Mouse (Mus musculus) inflammation-experienced regulatory T-cells, adult 6 months (primary cell): Measurements from ENCODE around the gene Castor2. TPM values are rescaled to one million over a fixed set of nuclear protein-coding genes. Genes with fewer than 3 reads are reported as not detected.

Experiments used
- ATAC-seq: one replicate; pipeline ENCODE4 v1.8.0; 2017
- polyA plus RNA-seq, 3 experiments: library from polyadenylated mRNA; unstranded; fragments of 100-300 nt; shearing (Covaris generic); gene quantifications; one replicate each; pipeline ENCODE4 v1.2.1; 2017

The Castor2 gene
- polyA plus RNA-seq, 3 experiments from 2014 or later = 1.6 to 6.5 (median 5.4) TPM

DNA sequence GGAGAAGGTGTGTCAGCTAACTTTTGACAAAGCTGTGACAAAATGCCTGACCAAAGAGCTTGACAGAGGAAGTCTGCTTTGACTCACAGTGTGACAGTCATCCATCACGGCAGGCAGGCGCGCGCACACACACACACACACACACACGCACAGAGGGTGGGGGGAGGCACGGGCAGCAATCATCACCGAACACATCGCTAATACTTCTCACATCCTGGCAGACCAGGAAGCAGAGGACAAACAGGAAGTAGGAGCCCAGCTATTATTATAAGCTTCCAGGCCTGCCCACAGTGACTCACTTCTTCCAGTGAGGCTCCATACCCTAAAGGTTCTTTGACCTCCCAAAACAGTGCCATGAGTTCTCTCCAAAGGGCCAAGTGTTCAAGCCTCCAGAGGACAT, 6.3 kb downstream of the Castor2 start:
- ATAC-seq = no peak

DNA sequence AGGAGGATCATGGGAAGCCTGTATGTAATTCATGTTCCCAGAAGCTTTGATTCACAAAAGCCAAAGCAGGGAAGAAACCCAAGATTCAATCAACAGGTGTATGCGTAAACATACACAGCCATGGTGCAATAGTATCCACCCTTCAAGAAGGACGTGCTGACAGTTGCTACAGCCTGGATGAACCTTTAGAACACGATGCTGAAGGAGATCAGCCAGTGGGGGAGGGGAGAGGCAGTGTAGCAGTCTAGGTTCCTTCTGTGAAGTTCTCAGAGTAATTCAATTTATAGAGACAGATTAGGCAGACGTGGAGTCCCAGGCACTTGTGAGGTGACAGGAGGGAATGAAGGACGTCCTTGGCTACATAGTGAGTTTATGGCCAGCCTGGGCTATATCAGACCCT, 15.5 kb downstream of the Castor2 start:
- ATAC-seq = no peak

DNA sequence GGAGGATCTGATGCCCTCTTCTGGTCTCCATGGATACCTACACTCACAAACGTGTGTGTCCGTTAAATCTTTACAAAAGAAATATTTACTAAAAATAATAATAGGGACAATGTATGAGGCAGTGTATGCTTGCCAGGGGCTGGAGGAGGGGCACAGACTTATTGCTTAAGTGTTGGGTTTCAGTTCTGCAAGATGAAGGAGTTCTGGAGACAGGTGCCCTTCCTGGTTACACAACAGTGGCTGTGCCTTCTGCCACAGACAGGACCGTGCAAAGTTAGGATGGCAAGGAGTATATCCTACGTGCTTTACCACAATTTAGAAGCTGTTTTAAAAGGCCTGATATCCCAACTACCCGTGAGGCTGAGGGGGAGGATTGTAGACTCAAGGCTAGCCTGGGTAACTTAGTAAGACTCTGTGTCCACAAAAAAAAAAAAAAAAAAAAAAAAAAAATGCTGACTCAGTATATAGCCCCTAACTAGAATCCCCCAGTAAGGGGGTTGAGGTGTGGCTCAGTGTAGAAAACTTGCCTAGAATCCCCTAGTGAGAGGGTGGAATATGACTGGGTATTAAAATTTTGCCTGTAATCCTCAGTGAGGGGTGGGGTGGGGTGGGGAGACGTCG, 16.2 kb downstream of the Castor2 start:
- no peak for ATAC-seq

DNA sequence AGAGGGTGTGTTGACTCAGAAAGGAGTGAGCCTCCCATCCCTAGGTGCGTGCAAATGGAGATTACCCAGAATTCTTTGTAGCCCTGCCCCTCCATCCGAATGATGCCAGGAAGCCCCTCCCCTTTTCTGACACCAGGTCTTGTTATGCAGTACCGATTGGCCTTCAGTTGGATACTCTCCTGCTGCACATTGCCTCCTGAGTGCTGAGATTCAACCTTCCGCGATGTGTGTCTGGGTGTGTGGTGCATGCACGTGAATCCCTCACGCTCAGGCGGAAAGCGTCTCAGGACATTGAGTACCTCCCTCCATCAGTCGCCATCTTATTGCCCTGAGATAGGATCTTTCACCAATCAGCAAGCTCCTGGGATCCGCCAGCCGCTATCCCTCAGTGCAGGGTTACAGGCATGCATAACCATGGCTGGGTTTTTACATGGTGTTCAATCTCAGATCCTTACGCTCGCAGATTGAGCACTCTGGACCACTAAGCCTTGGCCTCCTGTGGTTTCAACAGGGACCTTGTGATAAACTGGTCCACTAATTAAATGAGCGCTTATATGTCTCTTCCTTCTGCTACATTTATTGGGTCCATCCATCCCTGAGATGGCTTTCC, 19.4 kb downstream of the Castor2 start:
- no peak for ATAC-seq

DNA sequence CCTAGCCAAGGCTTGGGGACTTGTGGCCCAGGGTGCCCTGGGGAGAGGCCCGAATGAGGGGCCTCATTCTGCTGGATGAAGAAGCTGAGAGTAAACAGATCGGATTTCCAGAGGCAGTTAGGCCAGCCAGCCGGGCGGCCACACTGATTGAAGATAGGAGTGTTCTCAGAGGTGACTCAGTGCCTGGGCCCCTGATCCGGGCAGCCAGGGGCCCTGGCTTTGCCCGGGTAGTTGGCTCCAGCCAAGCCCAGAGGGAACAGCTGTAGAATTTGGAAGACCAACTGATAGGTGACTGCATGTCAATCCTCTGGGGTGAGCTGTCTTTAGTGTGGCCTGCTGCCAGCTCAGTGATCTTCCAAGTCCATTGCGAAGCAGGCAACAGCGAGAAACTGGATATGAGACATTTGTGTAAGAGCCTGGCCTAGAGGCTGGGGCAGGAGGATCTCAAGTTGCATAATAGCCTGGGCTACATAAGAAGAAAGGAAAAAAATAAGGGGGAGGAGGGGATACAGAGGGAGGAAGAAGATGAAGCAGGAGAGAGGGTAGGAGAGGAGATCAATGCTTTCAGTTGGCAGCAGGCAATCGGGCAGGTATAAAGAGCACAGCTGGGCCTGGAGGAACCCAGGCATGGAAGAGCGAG, 20.1 kb downstream of the Castor2 start:
- ATAC-seq = no peak

DNA sequence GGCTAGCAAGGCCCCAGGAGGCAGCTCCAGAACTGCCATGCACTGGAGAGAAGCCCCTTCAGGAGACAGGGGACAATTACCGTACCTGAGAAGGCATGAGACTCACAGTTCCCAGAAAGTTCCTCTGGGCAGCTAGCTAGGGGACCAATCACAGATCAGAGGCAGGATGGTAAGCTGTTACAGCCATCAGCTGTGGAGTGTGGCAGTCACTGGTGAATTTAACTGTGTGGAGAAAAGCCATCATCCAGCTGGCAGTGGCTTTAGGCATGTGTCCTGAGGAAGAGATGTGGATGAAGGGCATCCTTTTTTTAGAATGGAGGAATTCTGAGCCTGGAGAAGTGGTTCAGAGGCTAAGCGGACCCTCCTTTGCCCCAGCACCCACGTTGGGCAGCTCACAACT, 20.6 kb downstream of the Castor2 start:
- ATAC-seq = no peak

DNA sequence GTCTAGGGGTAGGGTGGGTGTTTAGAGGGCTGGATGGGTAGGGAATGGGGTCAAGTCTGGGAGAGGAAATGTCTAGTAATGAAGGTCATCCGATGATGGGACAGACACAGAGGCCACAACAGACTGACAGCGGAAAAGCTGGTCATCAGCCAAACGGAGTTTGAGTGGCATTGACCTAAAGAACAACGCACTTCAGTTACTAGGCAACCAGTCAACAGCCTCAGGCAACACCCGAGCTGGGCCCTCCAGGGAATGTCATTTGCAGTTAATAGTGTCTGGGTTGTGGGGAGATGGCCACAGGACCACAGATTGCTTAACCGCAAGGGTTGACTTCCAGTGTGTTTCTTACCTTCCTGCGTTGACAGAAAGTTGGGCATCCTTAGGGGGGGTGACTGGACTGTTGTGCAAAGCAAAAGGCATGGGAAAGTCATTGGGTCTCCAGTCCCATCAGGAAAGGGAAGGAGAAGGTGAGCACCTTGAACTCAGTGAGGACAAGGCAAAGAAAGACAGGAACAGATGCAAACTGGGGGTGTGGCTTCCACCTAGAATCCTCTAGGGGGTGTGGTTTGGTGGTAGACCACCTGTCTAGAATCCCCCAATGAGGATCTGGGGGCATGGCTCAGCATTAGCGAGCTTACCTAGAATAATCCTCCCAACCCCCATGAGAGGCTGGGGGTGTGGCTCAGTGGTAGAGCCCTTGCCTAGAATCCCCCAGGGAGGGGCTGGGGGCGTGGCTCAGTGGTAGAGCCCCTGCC, 21.8 kb downstream of the Castor2 start:
- no peak for ATAC-seq

DNA sequence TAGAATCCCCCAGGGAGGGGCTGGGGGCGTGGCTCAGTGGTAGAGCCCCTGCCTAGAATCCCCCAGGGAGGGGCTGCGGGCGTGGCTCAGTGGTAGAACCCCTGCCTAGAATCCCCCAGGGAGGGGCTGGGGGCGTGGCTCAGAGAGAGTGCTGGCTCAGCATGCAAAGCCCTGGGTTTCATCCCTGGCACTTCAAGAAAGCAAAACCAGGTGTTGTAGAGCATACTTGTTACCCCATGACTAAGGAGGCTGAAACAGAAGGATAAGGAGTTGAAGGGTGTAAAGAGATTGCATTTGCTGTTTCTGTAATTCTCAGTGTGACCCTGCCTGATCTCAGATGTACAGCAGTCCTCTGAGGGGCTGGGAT, 22.4 kb downstream of the Castor2 start:
- no peak for ATAC-seq

DNA sequence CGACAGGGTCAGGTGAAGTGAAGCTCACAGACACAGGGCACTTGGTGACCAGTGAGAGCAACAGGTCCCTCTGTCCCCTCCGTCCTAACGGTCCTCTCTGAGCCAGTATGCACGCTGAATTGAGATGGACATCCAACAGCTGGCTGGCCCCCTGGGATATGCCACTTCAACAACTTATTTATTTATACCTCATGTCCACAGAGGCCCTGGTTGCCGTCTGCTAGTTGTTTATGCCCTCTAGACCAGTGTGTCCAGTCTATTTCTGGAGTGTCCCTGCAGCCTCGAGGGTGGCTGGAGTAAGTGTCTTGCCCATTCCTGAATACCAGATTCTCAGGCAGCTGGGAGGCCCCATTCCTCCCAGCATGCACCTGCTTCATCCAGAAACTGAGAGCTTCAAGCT, 24.3 kb downstream of the Castor2 start:
- no peak for ATAC-seq

DNA sequence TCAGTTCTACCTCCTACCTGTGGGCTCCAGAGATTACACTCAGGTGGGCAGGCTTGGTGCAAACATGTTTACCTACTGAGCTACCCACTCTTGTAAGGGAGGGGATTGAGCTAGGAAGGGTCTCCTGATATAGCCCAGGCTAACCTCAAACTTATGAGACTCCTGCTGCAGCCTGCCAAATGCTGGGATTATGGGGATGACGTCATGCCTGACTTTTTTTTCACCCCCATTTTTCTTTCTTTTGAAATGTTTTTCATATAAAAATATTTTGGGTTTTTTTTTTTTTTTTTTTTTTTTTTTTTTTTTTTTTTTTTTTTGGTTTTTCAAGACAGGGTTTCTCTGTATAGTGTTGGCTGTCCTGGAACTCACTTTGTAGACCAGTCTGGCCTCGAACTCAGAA, 26.7 kb downstream of the Castor2 start:
- ATAC-seq = no peak

DNA sequence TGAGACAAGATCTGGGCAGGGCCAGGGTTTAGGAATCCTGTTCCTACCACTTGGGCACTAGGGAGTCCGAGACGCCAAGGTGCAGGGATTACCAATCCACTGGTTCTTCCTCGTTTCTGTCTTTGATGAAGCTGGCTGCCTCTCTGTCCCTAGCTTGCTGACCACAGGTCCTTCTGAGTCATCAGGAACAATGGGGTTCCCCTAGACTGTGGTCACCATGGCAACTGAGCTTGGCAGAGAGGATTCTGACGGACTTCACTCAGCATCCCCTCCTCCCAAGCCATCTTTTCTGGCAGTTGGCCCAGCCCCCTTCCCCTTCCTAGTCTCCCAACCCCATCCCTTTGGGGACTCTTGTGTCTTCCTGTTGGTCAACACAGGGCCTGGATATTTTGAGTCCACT, 32.1 kb downstream of the Castor2 start:
- ATAC-seq = no peak

DNA sequence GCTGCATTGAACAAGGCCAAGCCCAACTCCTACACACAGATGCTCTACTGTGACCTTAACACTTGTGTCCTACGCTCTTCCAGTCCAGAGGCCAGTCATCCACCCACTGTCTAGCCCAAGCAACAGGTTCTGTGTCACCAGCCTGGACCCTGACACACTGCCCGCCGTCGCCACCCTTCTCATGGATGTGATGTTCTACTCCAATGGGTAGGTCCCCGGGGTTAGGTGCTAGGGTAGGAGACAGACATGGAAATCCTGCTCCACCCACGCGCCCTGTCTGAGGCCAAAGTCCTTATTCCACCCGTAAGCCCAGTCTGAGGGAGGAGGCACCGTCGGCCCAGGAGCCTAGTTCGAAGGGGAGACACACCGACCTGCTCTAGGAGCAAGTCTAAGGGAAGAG, 36.5 kb downstream of the Castor2 start:
- ATAC-seq = no peak

DNA sequence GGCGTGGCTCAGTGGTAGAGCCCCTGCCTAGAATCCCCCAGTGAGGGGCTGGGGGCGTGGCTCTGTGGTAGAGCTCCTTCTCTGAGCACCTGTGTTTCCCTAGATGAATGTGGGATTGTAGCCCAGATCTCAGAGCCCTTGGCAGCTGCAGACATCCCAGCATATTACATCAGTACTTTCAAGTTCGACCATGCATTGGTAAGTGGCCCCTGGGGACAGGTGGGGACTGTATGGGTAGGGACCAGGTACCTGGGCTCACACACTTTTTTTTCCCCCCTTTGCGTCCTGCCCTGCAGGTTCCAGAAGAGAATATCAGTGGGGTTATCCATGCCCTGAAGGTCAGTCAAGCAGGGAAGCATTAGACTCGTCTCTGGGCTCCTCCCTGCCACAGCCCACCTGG, 38.4 kb downstream of the Castor2 start:
- ATAC-seq = no peak

DNA sequence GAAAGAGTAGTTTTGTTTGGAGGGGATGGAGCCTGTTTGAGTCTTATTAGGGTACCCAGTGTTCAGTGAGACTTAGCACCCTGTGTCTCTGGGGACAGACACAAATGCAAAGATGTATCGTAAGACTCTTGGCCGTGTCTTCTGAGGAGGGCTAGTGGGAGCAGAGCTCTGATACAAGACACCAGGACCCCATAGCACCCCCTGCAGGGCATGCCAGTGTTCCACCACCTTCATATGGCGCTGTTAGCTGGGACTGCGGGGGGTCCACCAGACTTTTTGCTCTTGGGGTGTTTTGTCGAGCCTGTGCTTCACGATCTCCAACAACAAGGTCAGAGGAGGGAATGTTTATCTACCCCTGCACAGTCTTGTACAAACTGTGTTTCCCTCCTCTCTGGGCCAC, 39.9 kb downstream of the Castor2 start:
- ATAC-seq = no peak

DNA sequence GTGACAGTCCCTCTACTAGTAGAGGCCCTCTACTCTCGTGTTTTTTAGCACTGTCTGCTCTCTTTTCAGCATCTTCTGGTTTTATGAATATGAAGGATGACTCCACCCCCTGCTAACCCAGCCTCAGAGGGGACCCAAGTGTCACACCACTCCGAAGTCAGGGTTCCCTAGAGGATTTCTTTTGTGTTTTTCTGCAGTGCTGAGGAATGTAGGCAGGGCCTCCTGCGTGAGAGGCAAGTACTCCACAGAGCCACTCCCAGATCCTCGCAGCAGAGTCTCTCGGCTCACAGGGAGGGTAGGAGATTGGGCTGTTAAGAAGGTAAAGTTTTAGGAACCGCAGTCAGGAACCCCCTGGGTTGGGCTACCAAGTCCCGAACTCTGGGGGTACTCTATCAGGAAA, 41.7 kb downstream of the Castor2 start:
- ATAC-seq = no peak

DNA sequence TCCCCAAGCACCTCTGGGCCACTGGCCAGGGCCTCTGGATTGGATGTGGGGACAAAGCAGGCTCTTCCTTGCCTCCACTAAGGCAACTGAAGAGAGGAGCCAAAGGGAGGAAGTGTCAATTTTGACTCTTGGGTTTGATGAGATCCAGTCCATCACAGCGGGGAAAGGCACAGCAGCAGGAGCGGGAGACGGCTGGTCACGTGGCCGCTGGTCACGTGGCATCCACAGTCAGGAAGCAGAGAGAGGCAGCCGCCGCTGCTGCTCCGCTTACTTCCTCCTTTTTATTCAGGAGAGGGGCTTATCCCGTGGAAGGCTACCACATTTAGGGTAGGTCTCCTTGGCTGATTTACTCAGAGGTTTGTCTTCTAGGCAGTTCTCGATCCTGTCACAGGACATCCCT, 42.9 kb downstream of the Castor2 start:
- ATAC-seq = no peak

DNA sequence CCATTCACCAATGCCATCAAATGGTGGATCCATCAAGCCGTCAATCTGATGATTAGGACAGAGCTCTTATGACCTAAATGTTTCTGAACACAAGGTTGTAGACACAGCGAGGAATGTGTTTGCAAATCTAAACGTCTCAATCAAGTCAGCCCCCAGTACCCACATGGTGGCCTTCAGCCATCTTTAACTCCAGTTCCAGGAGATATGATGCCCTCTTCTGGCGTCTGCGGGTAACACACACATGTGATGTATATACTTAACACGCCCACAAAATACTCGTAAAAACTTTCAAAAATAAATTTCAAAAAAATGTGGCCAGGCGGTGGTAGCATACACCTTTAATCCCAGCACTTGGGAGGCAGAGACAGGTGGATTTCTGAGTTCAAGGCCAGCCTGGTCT, 45.5 kb downstream of the Castor2 start:
- no peak for ATAC-seq

DNA sequence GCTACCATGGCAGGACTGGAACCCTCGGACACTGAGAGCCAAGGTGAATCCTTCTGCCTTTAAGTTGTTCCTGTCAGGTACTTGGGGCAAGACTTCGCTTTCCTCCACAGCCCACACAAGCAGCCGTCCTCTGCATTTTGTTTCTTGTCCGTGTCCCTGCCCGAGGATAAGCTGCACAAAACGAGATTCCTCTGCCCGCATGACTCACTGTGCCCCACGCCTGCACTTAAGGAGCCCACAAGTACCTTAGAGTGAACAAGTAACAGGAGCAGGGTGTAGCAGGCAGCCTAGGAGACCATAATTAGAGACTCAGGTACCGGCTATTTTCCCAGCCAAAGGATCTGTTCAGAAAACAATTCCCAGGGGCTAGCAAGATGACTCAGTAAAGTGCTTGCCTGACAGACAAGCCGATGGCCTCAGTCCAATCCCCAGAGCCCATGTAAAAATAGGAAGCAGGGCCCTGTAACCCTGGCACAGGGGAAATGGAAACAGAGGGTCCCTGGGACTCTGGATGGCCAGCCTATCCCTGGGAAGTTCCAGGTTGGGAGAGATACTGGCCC, 47.8 kb downstream of the Castor2 start:
- no peak for ATAC-seq

DNA sequence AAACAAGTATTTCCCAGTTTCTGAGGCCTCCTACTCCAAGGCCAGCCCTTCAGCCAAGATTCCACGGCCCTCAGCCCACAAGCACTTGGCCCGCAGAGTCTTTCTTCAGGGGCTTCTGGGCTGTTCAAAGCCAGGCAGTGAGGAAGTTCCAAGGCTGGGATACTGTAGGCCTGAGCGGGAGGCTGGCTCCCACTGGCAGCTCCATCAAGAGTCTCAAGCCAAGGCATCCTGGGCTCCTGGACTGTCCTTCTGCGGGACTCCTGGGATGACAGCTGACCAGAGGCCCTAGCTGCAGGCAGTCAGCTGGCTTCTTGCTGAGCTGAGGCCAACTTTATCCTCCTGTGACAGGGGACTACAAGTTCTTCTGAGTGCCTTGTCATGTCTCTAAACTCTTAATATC, 48.6 kb downstream of the Castor2 start:
- no peak for ATAC-seq

DNA sequence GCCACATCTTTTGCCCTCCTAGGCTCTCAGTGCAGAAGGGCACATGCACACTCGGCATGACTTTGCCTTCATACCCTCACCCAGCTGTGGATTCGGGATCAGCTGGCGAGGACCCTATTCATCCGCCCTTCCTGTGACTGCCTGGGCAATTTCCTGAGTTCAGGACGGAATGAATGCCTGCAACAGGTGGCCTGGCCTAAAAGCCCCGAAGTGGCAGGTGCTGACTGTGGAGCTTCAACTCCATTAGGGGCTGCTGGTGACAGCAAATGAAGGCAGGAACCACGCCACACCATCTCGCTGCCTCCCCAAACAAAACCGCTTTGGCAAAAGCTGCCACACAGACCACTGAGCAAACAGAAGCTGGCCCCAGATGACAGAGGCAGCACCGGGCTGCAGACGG, 52.4 kb downstream of the Castor2 start:
- no peak for ATAC-seq

DNA sequence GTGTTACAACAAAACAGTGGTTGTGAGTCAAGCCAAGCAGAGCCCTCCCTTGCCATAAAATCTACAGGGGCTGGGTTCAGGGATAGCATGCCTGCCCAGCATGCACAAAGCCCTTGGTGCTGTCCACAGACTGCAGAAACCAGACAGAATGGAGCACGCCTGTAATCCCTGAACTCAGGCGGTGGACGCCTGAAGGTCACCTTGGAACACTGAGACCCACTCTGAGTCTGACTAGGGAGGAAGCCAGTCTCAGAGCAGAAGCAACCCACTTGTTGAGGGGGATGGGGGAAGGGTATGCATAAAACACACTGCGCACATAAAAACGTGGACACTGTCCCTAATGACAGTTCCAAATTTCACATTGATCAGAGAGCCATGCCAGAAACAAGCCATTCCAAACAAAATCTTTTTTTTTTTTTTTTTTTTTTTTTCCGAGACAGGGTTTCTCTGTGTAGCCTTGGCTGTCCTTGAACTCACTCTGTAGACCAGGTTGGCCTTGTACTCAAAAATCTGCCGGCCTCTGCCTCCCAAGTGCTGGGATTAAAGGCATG, 56.5 kb downstream of the Castor2 start:
- ATAC-seq = no peak

DNA sequence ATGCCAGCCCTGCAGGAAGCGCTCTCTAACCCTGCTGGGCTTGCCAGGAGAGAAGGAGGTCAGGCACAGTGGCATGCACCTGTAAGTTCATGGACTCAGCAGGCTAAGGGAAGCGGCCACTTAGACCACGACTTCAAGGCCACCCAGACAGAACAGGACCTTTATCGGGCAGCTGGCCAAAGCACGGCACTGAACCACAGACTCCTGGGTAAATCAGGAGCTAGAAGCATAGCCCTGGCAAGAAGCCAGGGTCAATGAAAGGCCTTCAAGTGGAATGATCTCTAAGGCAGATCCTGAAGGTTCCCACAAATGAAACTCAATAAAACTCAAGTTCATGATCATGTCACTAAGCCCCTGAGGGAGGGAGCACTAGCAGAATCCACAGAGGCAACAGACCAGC, 65.2 kb downstream of the Castor2 start:
- no peak for ATAC-seq

DNA sequence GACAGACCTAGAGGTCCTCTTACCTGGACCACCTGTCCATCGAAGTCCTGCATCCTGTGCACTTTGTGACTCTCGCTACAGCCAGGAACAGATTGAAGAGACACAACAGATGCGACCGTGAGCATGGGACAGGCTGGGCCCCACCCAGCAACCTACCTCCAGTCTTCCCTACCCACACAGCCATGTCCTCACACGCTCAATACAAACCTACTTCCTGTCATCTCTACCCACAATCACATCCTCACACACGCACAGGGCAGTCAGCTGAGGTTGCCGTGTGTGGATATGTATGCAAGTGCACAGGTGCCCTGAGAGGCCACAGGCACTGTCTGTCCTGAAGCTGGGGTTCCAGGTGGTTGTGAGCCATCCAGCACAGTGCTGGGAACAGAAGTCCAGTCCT, 67.1 kb downstream of the Castor2 start:
- ATAC-seq = peak; percentile 50
